Mouse (Mus musculus): ENCODE data around the gene Gatad2a. TPM values are rescaled to one million over a fixed set of nuclear protein-coding genes. Genes with fewer than 3 reads are reported as not detected.

Gatad2a gene
- 52.9 and 59.0 TPM in 2 replicates for polyA plus RNA-seq (2014; fragmentation: Nextera tagmentation; extraction: Ambion mirVana)

GRCm38 (mm10) chr8:69995776-69996588, at the start of gene Gatad2a:
Gatad2a (minus strand) TSS chr8:69996384.
- peak within 1 kb of the TSS; percentile 94 for H3K27ac ChIP-seq (ENCODE audit: low read depth, low read length)
- peak within 1 kb of the TSS; percentile 90 for H3K9ac ChIP-seq (ENCODE audit: low read depth, low read length)
- H3K27me3 ChIP-seq (ENCODE audit: control insufficient read depth, insufficient read depth, low read length) = no peaks in the 10 kb centered on the region
- peak within 1 kb of the TSS; percentile 95 for H3K4me2 ChIP-seq
- peaks cover 13% of the 10 kb centered on the region for H3K4me1 ChIP-seq (ENCODE audit: control insufficient read depth, insufficient read depth, low read length)
- WGBS (ENCODE audit: insufficient replicate concordance) = under 1% methylated on average over 67 of the region's 87 CpGs
- H3K4me3 ChIP-seq (ENCODE audit: low read depth, low read length) = peak within 1 kb of the TSS; percentile 87
- no peaks in the 10 kb centered on the region for H3K9me3 ChIP-seq (replicated peaks; ENCODE audit: control insufficient read depth, low read length)
- ATAC-seq (replicated peaks; ENCODE audit: insufficient number of reproducible peaks, low FRiP score, low TSS enrichment) = peak; percentile 99
- H3K36me3 ChIP-seq (ENCODE audit: control insufficient read depth, insufficient read depth, low read length) = no peaks in the 10 kb centered on the region

GRCm38 (mm10) chr8:70043996-70044395, 47.8 kb upstream of the Gatad2a start:
- Histone ChIP-seq H3K4me2 (peak overlapping the region; percentile 97; the same call in 1 of the 2 replicates), H3K36me3 (ENCODE audit: control insufficient read depth, insufficient read depth, low read length) (no peaks in the 10 kb centered on the region; the same call in 1 of the 2 replicates), H3K27me3 (ENCODE audit: control insufficient read depth, insufficient read depth, low read length) (no peaks in the 10 kb centered on the region), H3K4me1 (ENCODE audit: control insufficient read depth, insufficient read depth, low read length) (peaks cover 16% of the 10 kb centered on the region), H3K27ac (ENCODE audit: low read depth, low read length) (no peak overlapping the region), H3K4me3 (ENCODE audit: low read depth, low read length) (no peak overlapping the region; the same call in 1 of the 2 replicates), H3K9me3 (replicated peaks; ENCODE audit: control insufficient read depth, low read length) (no peaks in the 10 kb centered on the region), H3K9ac (ENCODE audit: low read depth, low read length) (no peak overlapping the region)
- no peak for ATAC-seq (replicated peaks; ENCODE audit: insufficient number of reproducible peaks, low FRiP score, low TSS enrichment)
- 83% methylated on average over 5 of the region's 5 CpGs for WGBS (ENCODE audit: insufficient replicate concordance)

GRCm38 (mm10) chr8:70042583-70043455, 46.6 kb upstream of the Gatad2a start, which contains the start of the genes Mau2 and Sugp1:
Mau2 (minus strand) TSS chr8:70042734.
Sugp1 (plus strand) TSS chr8:70042813.
- peak within 1 kb of the TSS; percentile 100 for H3K4me3 ChIP-seq (ENCODE audit: low read depth, low read length)
- H3K4me1 ChIP-seq (ENCODE audit: control insufficient read depth, insufficient read depth, low read length) = peaks cover 16% of the 10 kb centered on the region
- H3K9ac ChIP-seq (ENCODE audit: low read depth, low read length) = peak within 1 kb of the TSS; percentile 85
- H3K36me3 ChIP-seq (ENCODE audit: control insufficient read depth, insufficient read depth, low read length) = no peaks in the 10 kb centered on the region
- no peaks in the 10 kb centered on the region for H3K9me3 ChIP-seq (replicated peaks; ENCODE audit: control insufficient read depth, low read length)
- H3K27ac ChIP-seq (ENCODE audit: low read depth, low read length) = peak within 1 kb of the TSS; percentile 69
- H3K27me3 ChIP-seq (ENCODE audit: control insufficient read depth, insufficient read depth, low read length) = no peaks in the 10 kb centered on the region
- under 1% methylated on average over 65 of the region's 65 CpGs for WGBS (ENCODE audit: insufficient replicate concordance)
- peak within 1 kb of the TSS; percentile 97 for H3K4me2 ChIP-seq
- peak; percentile 89 for ATAC-seq (replicated peaks; ENCODE audit: insufficient number of reproducible peaks, low FRiP score, low TSS enrichment)

- Histone ChIP-seq H3K27ac (ENCODE audit: low read depth, low read length) (peak overlapping the region; percentile 51), H3K27me3 (ENCODE audit: control insufficient read depth, insufficient read depth, low read length) (no peaks in the 10 kb centered on the region), H3K9me3 (replicated peaks; ENCODE audit: control insufficient read depth, low read length) (no peaks in the 10 kb centered on the region), H3K36me3 (ENCODE audit: control insufficient read depth, insufficient read depth, low read length) (no peaks in the 10 kb centered on the region), H3K9ac (ENCODE audit: low read depth, low read length) (peak overlapping the region; percentile 85), H3K4me3 (ENCODE audit: low read depth, low read length) (peak overlapping the region; percentile 100), H3K4me1 (ENCODE audit: control insufficient read depth, insufficient read depth, low read length) (peaks cover 16% of the 10 kb centered on the region), H3K4me2 (peak overlapping the region; percentile 97)
- WGBS (ENCODE audit: insufficient replicate concordance) = under 1% methylated on average over 47 of the region's 47 CpGs
- ATAC-seq (replicated peaks; ENCODE audit: insufficient number of reproducible peaks, low FRiP score, low TSS enrichment) = peak; percentile 16; the same call in 1 of the 2 replicates
Observed at GRCm38 (mm10) chr8:70041885-70042546, 45.8 kb upstream of the Gatad2a start.

GRCm38 (mm10) chr8:70037994-70038393, 41.8 kb upstream of the Gatad2a start:
- no peak overlapping the region for H3K4me2 ChIP-seq
- 91% methylated on average over 1 of the region's 1 CpGs for WGBS (ENCODE audit: insufficient replicate concordance)
- H3K9me3 ChIP-seq (replicated peaks; ENCODE audit: control insufficient read depth, low read length) = no peaks in the 10 kb centered on the region
- H3K27me3 ChIP-seq (ENCODE audit: control insufficient read depth, insufficient read depth, low read length) = no peaks in the 10 kb centered on the region
- H3K36me3 ChIP-seq (ENCODE audit: control insufficient read depth, insufficient read depth, low read length) = no peaks in the 10 kb centered on the region; the same call in 1 of the 2 replicates
- H3K4me1 ChIP-seq (ENCODE audit: control insufficient read depth, insufficient read depth, low read length) = peaks cover 11% of the 10 kb centered on the region
- H3K9ac ChIP-seq (ENCODE audit: low read depth, low read length) = no peak overlapping the region
- no peak overlapping the region for H3K27ac ChIP-seq (ENCODE audit: low read depth, low read length)
- H3K4me3 ChIP-seq (ENCODE audit: low read depth, low read length) = no peak overlapping the region
- ATAC-seq (replicated peaks; ENCODE audit: insufficient number of reproducible peaks, low FRiP score, low TSS enrichment) = no peak

GRCm38 (mm10) chr8:70030255-70030654, 34.1 kb upstream of the Gatad2a start:
- Histone ChIP-seq H3K27ac (ENCODE audit: low read depth, low read length) (no peak overlapping the region), H3K9ac (ENCODE audit: low read depth, low read length) (no peak overlapping the region), H3K4me2 (no peak overlapping the region), H3K4me3 (ENCODE audit: low read depth, low read length) (no peak overlapping the region), H3K27me3 (ENCODE audit: control insufficient read depth, insufficient read depth, low read length) (no peaks in the 10 kb centered on the region), H3K36me3 (ENCODE audit: control insufficient read depth, insufficient read depth, low read length) (peaks cover 44% of the 10 kb centered on the region), H3K9me3 (replicated peaks; ENCODE audit: control insufficient read depth, low read length) (no peaks in the 10 kb centered on the region), H3K4me1 (ENCODE audit: control insufficient read depth, insufficient read depth, low read length) (0 out of 2 replicates have a peak, but pooled peaks cover 3% of the 10 kb centered on the region)
- 67% methylated on average over 1 of the region's 1 CpGs for WGBS (ENCODE audit: insufficient replicate concordance)
- no peak for ATAC-seq (replicated peaks; ENCODE audit: insufficient number of reproducible peaks, low FRiP score, low TSS enrichment)

GRCm38 (mm10) chr8:70026151-70026550, 30.0 kb upstream of the Gatad2a start:
- H3K9me3 ChIP-seq (replicated peaks; ENCODE audit: control insufficient read depth, low read length) = no peaks in the 10 kb centered on the region
- 85% methylated on average over 2 of the region's 2 CpGs for WGBS (ENCODE audit: insufficient replicate concordance)

GRCm38 (mm10) chr8:70023596-70023995, 27.4 kb upstream of the Gatad2a start:
- no peaks in the 10 kb centered on the region for H3K4me1 ChIP-seq (ENCODE audit: control insufficient read depth, insufficient read depth, low read length)
- peaks cover 79% of the 10 kb centered on the region for H3K36me3 ChIP-seq (ENCODE audit: control insufficient read depth, insufficient read depth, low read length)
- no peaks in the 10 kb centered on the region for H3K9me3 ChIP-seq (replicated peaks; ENCODE audit: control insufficient read depth, low read length)
- no peak overlapping the region for H3K4me3 ChIP-seq (ENCODE audit: low read depth, low read length)
- no peak overlapping the region for H3K9ac ChIP-seq (ENCODE audit: low read depth, low read length)
- H3K27me3 ChIP-seq (ENCODE audit: control insufficient read depth, insufficient read depth, low read length) = no peaks in the 10 kb centered on the region
- ATAC-seq (replicated peaks; ENCODE audit: insufficient number of reproducible peaks, low FRiP score, low TSS enrichment) = no peak
- no peak overlapping the region for H3K27ac ChIP-seq (ENCODE audit: low read depth, low read length)
- 80% methylated on average over 8 of the region's 8 CpGs for WGBS (ENCODE audit: insufficient replicate concordance)
- no peak overlapping the region for H3K4me2 ChIP-seq

More at GRCm38 (mm10) chr8:70026151-70026550, 30.0 kb upstream of the Gatad2a start:
- no peak for ATAC-seq (replicated peaks; ENCODE audit: insufficient number of reproducible peaks, low FRiP score, low TSS enrichment)
- no peaks in the 10 kb centered on the region for H3K27me3 ChIP-seq (ENCODE audit: control insufficient read depth, insufficient read depth, low read length)
- H3K4me2 ChIP-seq = no peak overlapping the region
- 0 out of 2 replicates have a peak, but pooled peaks cover 3% of the 10 kb centered on the region for H3K4me1 ChIP-seq (ENCODE audit: control insufficient read depth, insufficient read depth, low read length)
- peaks cover 70% of the 10 kb centered on the region for H3K36me3 ChIP-seq (ENCODE audit: control insufficient read depth, insufficient read depth, low read length)
- no peak overlapping the region for H3K9ac ChIP-seq (ENCODE audit: low read depth, low read length)
- H3K4me3 ChIP-seq (ENCODE audit: low read depth, low read length) = no peak overlapping the region
- no peak overlapping the region for H3K27ac ChIP-seq (ENCODE audit: low read depth, low read length)

Measured in heart, embryonic 11.5 days (tissue).